Mouse (Mus musculus) lung, embryonic 15.5 days (tissue): ENCODE measurements around the gene Ttc30b. TPM values are rescaled to one million over a fixed set of nuclear protein-coding genes. Genes with fewer than 3 reads are reported as not detected.
"Not testable (repeated sequence)": the region's sequence is repeated elsewhere in the genome, so short reads cannot be mapped to it uniquely, and the experiment has no call there.

Experiments
- ATAC-seq: fragments of 200-750 bp; cut with Nextera tagmentation; 2 replicates; pipeline ENCODE4 v1.8.0; 2017; ENCODE audit warnings: moderate number of reproducible peaks, borderline replicate concordance; ENCODE audit not compliant: low FRiP score, low TSS enrichment; ENCODE audit errors: extremely low read depth
- H3K27ac ChIP-seq: fragments of 300-500 bp; sonication (generic); 2 replicates; pipeline ENCODE4 v1.5.1; 2015; ENCODE audit warnings: moderate library complexity, mild to moderate bottlenecking, inconsistent platforms
- H3K27me3 ChIP-seq: fragments of 300-500 bp; sonication (generic); 2 replicates; pipeline ENCODE4 v1.6.1; 2015; ENCODE audit warnings: inconsistent platforms
- H3K36me3 ChIP-seq: fragments of 300-500 bp; sonication (generic); 2 replicates; pipeline ENCODE4 v1.6.1; 2015; ENCODE audit warnings: inconsistent platforms
- H3K4me1 ChIP-seq: fragments of 300-500 bp; sonication (generic); 2 replicates; pipeline ENCODE4 v1.6.1; 2015; ENCODE audit warnings: inconsistent platforms
- H3K4me2 ChIP-seq: fragments of 300-500 bp; sonication (generic); 2 replicates; pipeline ENCODE4 v1.6.1; 2015; ENCODE audit warnings: inconsistent platforms, mild to moderate bottlenecking, moderate library complexity
- H3K4me3 ChIP-seq: fragments of 300-500 bp; sonication (generic); 2 replicates; pipeline ENCODE4 v1.5.1; 2015; ENCODE audit warnings: mild to moderate bottlenecking, inconsistent platforms
- H3K9ac ChIP-seq: fragments of 300-500 bp; sonication (generic); 2 replicates; pipeline ENCODE4 v1.6.1; 2015; ENCODE audit warnings: inconsistent platforms
- H3K9me3 ChIP-seq: fragments of 300-500 bp; sonication (generic); 2 replicates; pipeline ENCODE4 v1.6.1; 2016; ENCODE audit warnings: inconsistent platforms
- WGBS: fragments of 180-500 bp; shearing (Covaris S2); methylation state at CpG from one replicate; pipeline ENCODE4 v1.1.7; 2015; 5-methylcytosine and 5-hydroxymethylcytosine counted together
- polyA plus RNA-seq: library from polyadenylated mRNA; unstranded; fragments of >200 nt; fragmentation: Nextera tagmentation; extraction: Ambion mirVana; gene quantifications from 2 replicates; pipeline ENCODE4 v1.2.1, GENCODE M21; 2015

Gene Ttc30b
- polyA plus RNA-seq: 15.5 and 16.9 TPM in 2 replicates

DNA sequence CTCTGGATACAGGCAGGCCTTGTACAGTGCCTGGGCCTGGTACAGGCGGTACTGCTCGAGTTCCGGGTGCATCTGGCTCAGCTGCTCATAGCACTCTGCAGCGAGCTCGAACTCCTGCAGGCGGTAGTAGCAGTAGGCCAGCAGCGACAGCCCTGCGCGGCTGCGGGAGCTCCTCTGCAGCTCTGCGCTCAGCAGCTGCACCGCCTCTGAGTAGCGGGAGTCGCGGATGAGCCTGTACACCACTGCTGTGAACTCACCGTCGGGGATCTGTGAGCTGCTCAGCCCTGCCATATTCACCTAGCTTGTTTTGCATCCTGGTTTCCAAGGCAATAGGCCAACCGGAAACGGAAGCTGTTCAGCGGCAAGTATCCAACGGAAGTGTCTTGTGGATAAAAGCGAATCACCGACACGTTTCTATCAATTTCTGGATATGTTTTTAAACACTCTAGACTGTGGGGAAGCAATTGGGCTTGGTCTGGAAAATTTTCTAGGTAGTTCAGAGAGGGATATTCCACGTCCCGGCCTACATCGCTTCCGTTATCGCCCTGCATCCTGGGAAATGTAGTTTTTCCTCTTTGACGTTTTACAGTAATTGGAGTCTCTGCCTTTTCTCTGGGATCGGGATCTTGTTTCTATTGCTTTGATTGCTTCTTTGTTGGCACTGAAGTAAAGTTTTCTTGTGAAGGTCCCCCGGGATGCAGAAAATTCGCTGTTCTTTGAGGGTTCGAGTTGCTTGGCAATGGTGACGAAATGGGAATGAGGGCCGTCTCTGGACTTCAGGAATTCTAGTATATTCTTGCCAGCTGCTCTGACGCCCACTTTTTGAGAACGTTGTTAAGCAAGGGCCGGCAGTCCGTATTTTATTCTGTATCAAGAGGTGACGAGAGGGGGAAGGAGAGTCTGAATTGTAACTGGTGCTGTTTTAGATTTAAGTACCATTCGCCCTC, at the start of gene Ttc30b:
Gene Ttc30b, minus strand, starts transcription at position 469 of the 947 bp plus-strand sequence.
- Histone ChIP-seq H3K4me2 (peak within 1 kb of the TSS; percentile 58), H3K27me3 (no peaks in the 10 kb centered on the region), H3K27ac (peak within 1 kb of the TSS; percentile 66), H3K9me3 (no peaks in the 10 kb centered on the region), H3K4me3 (peak within 1 kb of the TSS; percentile 51), H3K36me3 (no peaks in the 10 kb centered on the region), H3K9ac (peak within 1 kb of the TSS; percentile 28), H3K4me1 (0 out of 2 replicates have a peak, but pooled peaks cover 5% of the 10 kb centered on the region)
- ATAC-seq: peak; percentile 89
- WGBS: 2% methylated on average over 42 of the region's 42 CpGs

GRCm38 (mm10) chr2:75987739-75988138, 49.4 kb upstream of the Ttc30b start:
- Histone ChIP-seq H3K4me1 (peaks cover 45% of the 10 kb centered on the region), H3K27me3 (no peaks in the 10 kb centered on the region), H3K9ac (no peak overlapping the region), H3K27ac (no peak overlapping the region), H3K4me3 (no peak overlapping the region), H3K9me3 (no peaks in the 10 kb centered on the region), H3K36me3 (no peaks in the 10 kb centered on the region), H3K4me2 (no peak overlapping the region)
- ATAC-seq: no peak
- 55% methylated on average over 9 of the region's 9 CpGs for WGBS

GRCm38 (mm10) chr2:75985124-75985523, 46.7 kb upstream of the Ttc30b start:
- peak; percentile 67 for ATAC-seq
- Histone ChIP-seq H3K36me3 (no peaks in the 10 kb centered on the region), H3K4me2 (no peak overlapping the region), H3K9me3 (no peaks in the 10 kb centered on the region), H3K9ac (no peak overlapping the region), H3K27ac (no peak overlapping the region), H3K27me3 (no peaks in the 10 kb centered on the region), H3K4me1 (peaks cover 23% of the 10 kb centered on the region), H3K4me3 (no peak overlapping the region)
- WGBS: 1% methylated on average over 2 of the region's 2 CpGs

GRCm38 (mm10) chr2:75983847-75984246, 45.5 kb upstream of the Ttc30b start:
- Histone ChIP-seq H3K4me1 (peaks cover 15% of the 10 kb centered on the region), H3K9ac (no peak overlapping the region), H3K9me3 (no peaks in the 10 kb centered on the region), H3K36me3 (no peaks in the 10 kb centered on the region), H3K27ac (no peak overlapping the region), H3K4me2 (no peak overlapping the region), H3K4me3 (no peak overlapping the region), H3K27me3 (no peaks in the 10 kb centered on the region)
- WGBS: 65% methylated on average over 3 of the region's 3 CpGs
- ATAC-seq: no peak

- WGBS: 96% methylated on average over 3 of the region's 3 CpGs
- no peaks in the 10 kb centered on the region for H3K27me3 ChIP-seq
- H3K4me1 ChIP-seq: peaks cover 8% of the 10 kb centered on the region
- no peaks in the 10 kb centered on the region for H3K9me3 ChIP-seq
- H3K27ac ChIP-seq: no peak overlapping the region
- H3K9ac ChIP-seq: no peak overlapping the region
- H3K36me3 ChIP-seq: no peaks in the 10 kb centered on the region
- H3K4me2 ChIP-seq: no peak overlapping the region
- no peak for ATAC-seq
- no peak overlapping the region for H3K4me3 ChIP-seq
These were observed 44.7 kb upstream of the Ttc30b start for GRCm38 (mm10) chr2:75983091-75983490.

GRCm38 (mm10) chr2:75982626-75983025, 44.2 kb upstream of the Ttc30b start:
- WGBS: 90% methylated on average over 4 of the region's 4 CpGs
- Histone ChIP-seq H3K27me3 (no peaks in the 10 kb centered on the region), H3K4me1 (peaks cover 3% of the 10 kb centered on the region; the same call in 1 of the 2 replicates), H3K9me3 (no peaks in the 10 kb centered on the region), H3K36me3 (no peaks in the 10 kb centered on the region), H3K9ac (no peak overlapping the region), H3K4me2 (no peak overlapping the region), H3K4me3 (no peak overlapping the region), H3K27ac (no peak overlapping the region)
- ATAC-seq: no peak

DNA sequence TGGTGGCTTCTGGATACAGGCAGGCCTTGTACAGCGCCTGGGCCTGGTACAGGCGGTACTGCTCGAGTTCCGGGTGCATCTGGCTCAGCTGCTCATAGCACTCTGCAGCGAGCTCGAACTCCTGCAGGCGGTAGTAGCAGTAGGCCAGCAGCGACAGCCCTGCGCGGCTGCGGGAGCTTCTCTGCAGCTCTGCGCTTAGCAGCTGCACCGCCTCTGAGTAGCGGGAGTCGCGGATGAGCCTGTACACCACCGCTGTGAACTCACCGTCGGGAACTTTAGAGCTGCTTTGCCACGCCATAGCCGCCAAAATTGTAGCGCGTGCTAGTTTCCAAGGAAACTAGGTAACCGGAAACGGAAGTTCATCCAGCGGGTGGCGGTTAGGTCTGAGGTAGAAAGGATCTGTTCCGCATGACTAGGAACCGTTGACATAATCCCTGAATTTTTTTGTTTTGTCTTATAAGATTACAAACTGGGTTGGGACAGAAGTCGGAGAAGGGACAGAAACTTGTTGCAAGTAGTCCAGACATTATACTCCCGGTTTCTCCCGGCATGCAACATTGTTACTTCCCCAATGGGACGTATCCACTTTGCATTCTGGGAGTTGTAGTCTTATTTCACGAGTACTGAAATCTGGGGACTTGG, 43.2 kb upstream of the Ttc30b start, which contains the start of gene Ttc30a1:
Gene Ttc30a1, minus strand, starts transcription at position 528 of the 642 bp plus-strand sequence.
- Histone ChIP-seq H3K4me2 (peak within 1 kb of the TSS; percentile 77), H3K9ac (peak within 1 kb of the TSS; percentile 38), H3K4me3 (peak within 1 kb of the TSS; percentile 51), H3K27ac (peak within 1 kb of the TSS; percentile 53)
- H3K27me3 ChIP-seq, H3K4me1 ChIP-seq, H3K9me3 ChIP-seq, H3K36me3 ChIP-seq: not testable (repeated sequence)
- ATAC-seq: peak; percentile 50; the same call in 1 of the 2 replicates
- 4% methylated on average over 34 of the region's 34 CpGs for WGBS

- H3K27me3 ChIP-seq, H3K27ac ChIP-seq, H3K9me3 ChIP-seq, H3K4me1 ChIP-seq, H3K36me3 ChIP-seq, H3K9ac ChIP-seq, ATAC-seq: not testable (repeated sequence)
- 92% methylated on average over 13 of the region's 13 CpGs for WGBS
- Histone ChIP-seq H3K4me3 (peak overlapping the region; percentile 51), H3K4me2 (peak overlapping the region; percentile 77)
These were observed 42.6 kb upstream of the Ttc30b start for GRCm38 (mm10) chr2:75980933-75981439.

DNA sequence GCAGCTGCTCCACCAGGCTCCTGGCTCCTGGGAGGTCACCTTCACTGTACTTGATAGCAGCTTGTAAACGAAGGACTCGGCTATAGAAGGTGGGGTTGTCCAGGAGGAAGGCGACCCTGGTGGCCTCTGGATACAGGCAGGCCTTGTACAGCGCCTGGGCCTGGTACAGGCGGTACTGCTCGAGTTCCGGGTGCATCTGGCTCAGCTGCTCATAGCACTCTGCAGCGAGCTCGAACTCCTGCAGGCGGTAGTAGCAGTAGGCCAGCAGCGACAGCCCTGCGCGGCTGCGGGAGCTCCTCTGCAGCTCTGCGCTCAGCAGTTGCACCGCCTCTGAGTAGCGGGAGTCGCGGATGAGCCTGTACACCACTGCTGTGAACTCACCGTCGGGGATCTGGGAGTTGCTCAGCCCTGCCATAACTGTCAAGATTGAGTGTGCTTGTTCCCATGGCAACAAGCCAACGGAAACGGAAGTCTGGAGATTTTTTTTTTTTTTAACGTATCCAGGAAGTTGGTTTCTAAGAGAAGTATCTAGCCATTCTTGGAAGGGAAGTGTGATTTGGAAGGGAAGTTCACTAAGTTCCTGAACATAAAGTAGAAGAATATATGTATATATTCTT, 39.5 kb upstream of the Ttc30b start, which contains the start of gene Ttc30a2:
Gene Ttc30a2, minus strand, starts transcription at position 419 of the 617 bp plus-strand sequence.
- not testable (repeated sequence) for H3K27me3 ChIP-seq, H3K4me3 ChIP-seq, H3K9ac ChIP-seq, H3K4me1 ChIP-seq, H3K27ac ChIP-seq, H3K4me2 ChIP-seq, H3K36me3 ChIP-seq, H3K9me3 ChIP-seq
- WGBS: 35% methylated on average over 20 of the region's 24 CpGs
- ATAC-seq: 0 out of 2 replicates have a peak, but pooled peaks have one; percentile 12

GRCm38 (mm10) chr2:75976070-75976469, 37.7 kb upstream of the Ttc30b start:
- H3K4me1 ChIP-seq, H3K4me2 ChIP-seq, H3K9ac ChIP-seq, H3K36me3 ChIP-seq, H3K4me3 ChIP-seq, H3K27me3 ChIP-seq, H3K9me3 ChIP-seq: not testable (repeated sequence)
- ATAC-seq: peak; percentile 76; the same call in 1 of the 2 replicates
- peak overlapping the region; percentile 61; the same call in 1 of the 2 replicates for H3K27ac ChIP-seq
- WGBS: 55% methylated on average over 2 of the region's 2 CpGs

DNA sequence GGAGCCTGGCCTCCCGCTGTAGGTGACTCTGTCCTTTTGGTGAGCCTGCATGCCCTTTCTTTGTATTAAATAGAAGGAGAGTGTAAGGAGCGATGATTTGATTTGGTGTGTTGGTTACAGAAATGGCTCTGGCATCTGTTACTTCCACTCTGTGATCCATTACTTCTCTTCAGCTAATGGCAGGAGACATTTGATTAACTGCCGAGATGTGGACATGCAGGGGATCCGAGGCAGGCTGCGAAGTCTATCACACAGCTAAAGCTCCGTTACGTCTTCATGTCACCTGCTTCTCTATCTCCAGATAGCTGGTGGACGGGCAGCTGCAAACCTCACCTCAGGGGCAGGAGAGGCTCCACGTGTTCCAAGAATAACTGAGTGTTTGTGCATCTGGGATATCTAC, 35.7 kb upstream of the Ttc30b start:
- no peak overlapping the region for H3K4me2 ChIP-seq

More for the DNA sequence above, 35.7 kb upstream of the Ttc30b start:
- no peaks in the 10 kb centered on the region for H3K27me3 ChIP-seq
- H3K9me3 ChIP-seq: no peaks in the 10 kb centered on the region
- no peak for ATAC-seq
- WGBS: 61% methylated on average over 9 of the region's 9 CpGs
- no peaks in the 10 kb centered on the region for H3K4me1 ChIP-seq
- H3K9ac ChIP-seq: no peak overlapping the region
- no peak overlapping the region for H3K4me3 ChIP-seq
- H3K27ac ChIP-seq: no peak overlapping the region
- H3K36me3 ChIP-seq: no peaks in the 10 kb centered on the region
